Mouse (Mus musculus) hindbrain, embryonic 15.5 days (tissue): ENCODE results near the gene Mrpl33. TPM values are rescaled to one million over a fixed set of nuclear protein-coding genes. Genes with fewer than 3 reads are reported as not detected.
"Not testable (repeated sequence)": the region's sequence is repeated elsewhere in the genome, so short reads cannot be mapped to it uniquely, and the experiment has no call there.

ENCODE experiments used
- ATAC-seq: fragments of 200-750 bp; cut with Nextera tagmentation; 2 replicates; pipeline ENCODE4 v1.8.0; 2017; ENCODE audit warnings: low read depth, moderate number of reproducible peaks, moderate TSS enrichment; ENCODE audit not compliant: low FRiP score
- H3K27ac ChIP-seq: fragments of 300-500 bp; sonication (generic); replicated peaks from 2 replicates; pipeline ENCODE4 v1.5.1; 2015; ENCODE audit warnings: mild to moderate bottlenecking, inconsistent platforms
- H3K27me3 ChIP-seq: fragments of 300-500 bp; sonication (generic); 2 replicates; pipeline ENCODE4 v1.6.1; 2015; ENCODE audit warnings: control low read depth, inconsistent platforms
- H3K36me3 ChIP-seq: fragments of 300-500 bp; sonication (generic); 2 replicates; pipeline ENCODE4 v1.6.1; 2015; ENCODE audit warnings: control low read depth, inconsistent platforms
- H3K4me1 ChIP-seq: fragments of 300-500 bp; sonication (generic); replicated peaks from 2 replicates; pipeline ENCODE4 v1.6.1; 2015; ENCODE audit warnings: control low read depth, inconsistent platforms
- H3K4me2 ChIP-seq: fragments of 300-500 bp; sonication (generic); 2 replicates; pipeline ENCODE4 v1.6.1; 2015; ENCODE audit warnings: moderate library complexity, mild to moderate bottlenecking, inconsistent platforms
- H3K4me3 ChIP-seq: fragments of 300-500 bp; sonication (generic); 2 replicates; pipeline ENCODE4 v1.5.1; 2015; ENCODE audit warnings: mild to moderate bottlenecking, inconsistent platforms
- H3K9ac ChIP-seq: fragments of 300-500 bp; sonication (generic); 2 replicates; pipeline ENCODE4 v1.6.1; 2015; ENCODE audit warnings: inconsistent platforms
- H3K9me3 ChIP-seq: fragments of 300-500 bp; sonication (generic); 2 replicates; pipeline ENCODE4 v1.6.1; 2016; ENCODE audit warnings: control low read depth, inconsistent platforms
- WGBS: fragments of 180-500 bp; shearing (Covaris S2); methylation state at CpG from one replicate; pipeline ENCODE4 v1.1.7; 2015; 5-methylcytosine and 5-hydroxymethylcytosine counted together
- polyA plus RNA-seq: library from polyadenylated mRNA; unstranded; fragments of >200 nt; fragmentation: Nextera tagmentation; extraction: Ambion mirVana; gene quantifications from 2 replicates; pipeline ENCODE4 v1.2.1, GENCODE M21; 2015

The Mrpl33 gene
- polyA plus RNA-seq, 1 experiment from 2014 or later: 213 TPM

DNA sequence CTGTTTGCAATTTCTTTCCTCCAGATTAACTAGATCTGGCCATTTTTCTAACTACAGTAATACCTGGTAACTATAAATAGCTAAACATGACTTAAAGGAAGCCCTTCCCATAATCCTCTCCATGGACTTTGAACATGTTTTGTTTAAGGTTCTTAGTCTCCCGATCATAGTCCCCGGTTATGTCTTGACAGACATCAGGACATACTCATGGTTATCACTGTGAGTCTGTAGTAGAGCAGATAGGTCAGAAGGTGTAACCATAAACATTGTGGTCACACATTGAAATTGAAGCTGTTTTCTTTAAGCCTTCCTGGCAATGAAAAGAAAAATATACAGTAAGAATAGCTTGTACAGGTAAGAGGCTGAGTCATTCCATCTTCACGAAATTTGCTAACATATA, 23.0 kb upstream of the Mrpl33 start:
- no peaks in the 10 kb centered on the region for H3K27me3 ChIP-seq
- no peak overlapping the region for H3K9ac ChIP-seq
- H3K4me2 ChIP-seq: no peak overlapping the region
- ATAC-seq: no peak
- no peaks in the 10 kb centered on the region for H3K36me3 ChIP-seq
- peaks cover 7% of the 10 kb centered on the region for H3K4me1 ChIP-seq
- H3K4me3 ChIP-seq: no peak overlapping the region
- H3K27ac ChIP-seq: no peak overlapping the region
- 99% methylated on average over 3 of the region's 3 CpGs for WGBS
- H3K9me3 ChIP-seq: no peaks in the 10 kb centered on the region

DNA sequence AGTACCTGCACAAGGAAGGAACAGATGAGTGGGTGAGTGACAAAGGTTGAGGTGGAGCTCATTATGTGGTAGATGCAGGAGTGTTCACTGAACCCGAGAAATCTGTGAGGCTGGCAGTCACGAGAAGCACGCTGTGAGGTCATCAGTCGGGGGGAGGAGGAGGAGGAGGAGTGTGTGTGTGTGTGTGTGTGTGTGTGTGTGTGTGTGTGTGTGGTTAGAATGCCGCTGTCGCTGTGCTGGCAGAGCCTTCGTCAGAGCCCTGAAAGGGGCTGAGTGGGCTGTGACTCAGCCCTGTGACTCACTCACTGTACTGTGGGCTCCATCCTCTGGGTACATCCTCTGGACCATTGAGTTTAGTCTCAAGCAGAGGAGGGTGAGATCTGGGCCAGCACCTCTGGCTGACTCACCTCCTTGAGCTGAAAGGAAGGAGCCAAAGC, 20.2 kb upstream of the Mrpl33 start:
- no peak overlapping the region for H3K4me3 ChIP-seq

DNA sequence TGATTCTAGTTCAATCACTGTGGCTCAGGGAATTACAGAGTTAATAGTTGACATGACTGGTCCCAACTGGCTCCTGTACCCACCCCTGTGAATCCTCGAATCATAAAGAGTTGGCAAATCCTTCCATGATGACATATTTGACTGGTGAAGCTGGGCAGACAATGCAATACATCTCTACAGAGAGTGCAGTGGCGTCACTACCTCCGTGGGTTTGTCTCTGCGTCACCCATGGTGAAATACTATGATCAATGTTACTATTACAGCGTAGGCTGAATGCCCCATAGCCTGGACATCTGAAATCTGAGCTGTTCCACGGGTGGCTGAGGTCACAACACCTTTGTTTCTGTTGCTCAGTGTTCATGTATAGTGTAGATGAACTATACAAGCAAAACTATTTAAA, 15.5 kb upstream of the Mrpl33 start:
- Histone ChIP-seq H3K27ac (no peak overlapping the region), H3K9ac (no peak overlapping the region), H3K27me3 (no peaks in the 10 kb centered on the region), H3K4me2 (no peak overlapping the region), H3K36me3 (no peaks in the 10 kb centered on the region), H3K4me3 (no peak overlapping the region), H3K4me1 (no peaks in the 10 kb centered on the region), H3K9me3 (no peaks in the 10 kb centered on the region)
- no peak for ATAC-seq
- 81% methylated on average over 6 of the region's 6 CpGs for WGBS

More for the DNA sequence above, 20.2 kb upstream of the Mrpl33 start:
- Histone ChIP-seq H3K27ac (no peak overlapping the region), H3K9me3 (no peaks in the 10 kb centered on the region), H3K27me3 (no peaks in the 10 kb centered on the region), H3K4me1 (no peaks in the 10 kb centered on the region), H3K36me3 (no peaks in the 10 kb centered on the region), H3K9ac (no peak overlapping the region), H3K4me2 (no peak overlapping the region)
- WGBS: 48% methylated on average over 7 of the region's 7 CpGs
- ATAC-seq: peak; percentile 30; the same call in 1 of the 2 replicates

DNA sequence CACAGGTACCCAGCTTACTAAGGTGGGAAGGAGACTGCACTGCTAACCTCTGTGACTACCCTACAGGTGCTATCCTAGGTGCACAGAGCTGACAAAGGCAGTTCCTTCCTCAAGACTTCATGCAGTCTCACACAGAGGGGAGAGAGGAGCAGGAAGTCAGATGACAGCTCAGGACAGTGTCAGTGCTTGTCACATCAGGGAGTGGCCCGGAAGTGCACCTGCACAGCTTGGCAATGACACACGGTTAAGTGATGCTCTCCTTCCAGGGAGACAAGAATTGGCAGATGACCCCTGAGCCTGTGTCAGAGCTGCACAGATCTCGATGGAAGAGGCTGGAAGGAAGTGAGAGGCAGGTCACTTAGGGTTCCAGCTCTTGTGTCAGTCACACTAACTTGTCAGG, 14.8 kb upstream of the Mrpl33 start:
- Histone ChIP-seq H3K27me3 (no peaks in the 10 kb centered on the region), H3K9me3 (no peaks in the 10 kb centered on the region), H3K4me1 (no peaks in the 10 kb centered on the region), H3K27ac (no peak overlapping the region), H3K36me3 (no peaks in the 10 kb centered on the region), H3K4me2 (no peak overlapping the region), H3K4me3 (no peak overlapping the region), H3K9ac (no peak overlapping the region)
- no peak for ATAC-seq
- WGBS: 77% methylated on average over 3 of the region's 3 CpGs

DNA sequence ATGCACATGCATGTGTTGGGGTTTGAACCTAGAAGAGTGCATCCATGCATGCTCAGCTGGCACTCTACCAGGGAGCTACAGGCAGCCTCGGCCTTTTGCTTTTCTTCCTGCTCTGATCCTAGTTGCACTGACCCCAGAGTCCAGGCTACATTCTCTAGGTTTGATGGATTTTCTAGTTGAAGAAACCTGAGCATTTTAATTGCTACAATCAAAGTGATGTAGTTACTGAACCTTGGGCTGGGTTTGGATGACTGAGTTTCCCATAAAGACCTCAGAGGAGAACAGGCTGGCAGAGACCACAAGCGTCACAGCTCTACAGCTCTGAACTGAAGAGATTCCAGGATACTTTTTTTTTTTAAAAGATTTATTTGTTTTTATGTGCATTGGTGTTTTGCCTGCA, 13.5 kb upstream of the Mrpl33 start:
- Histone ChIP-seq H3K4me1 (no peaks in the 10 kb centered on the region), H3K9ac (no peak overlapping the region), H3K27me3 (no peaks in the 10 kb centered on the region), H3K36me3 (no peaks in the 10 kb centered on the region), H3K27ac (no peak overlapping the region), H3K4me2 (no peak overlapping the region), H3K9me3 (no peaks in the 10 kb centered on the region), H3K4me3 (no peak overlapping the region)
- WGBS: 82% methylated on average over 2 of the region's 2 CpGs
- no peak for ATAC-seq

DNA sequence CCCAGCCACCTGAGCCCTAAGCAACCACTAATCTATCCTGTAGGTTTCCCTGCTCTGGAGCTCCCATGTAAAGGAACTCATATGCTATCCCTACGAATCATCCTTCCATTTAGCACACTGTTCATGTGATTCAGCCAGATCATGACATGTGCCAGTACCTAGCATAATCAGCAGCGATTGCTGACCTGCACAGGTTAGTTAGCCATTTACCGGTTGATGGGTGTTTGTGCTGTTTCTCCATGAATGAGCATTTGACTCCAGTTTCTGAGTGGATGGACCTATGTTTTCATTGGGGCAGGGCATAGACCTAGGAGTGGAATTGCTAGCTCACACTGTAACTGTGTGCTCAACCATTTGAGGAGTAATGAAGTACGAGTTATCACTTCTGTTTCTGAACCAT, 11.2 kb upstream of the Mrpl33 start:
- 94% methylated on average over 4 of the region's 4 CpGs for WGBS
- H3K4me1 ChIP-seq: 0 out of 2 replicates have a peak, but pooled peaks cover 5% of the 10 kb centered on the region
- no peak overlapping the region for H3K4me3 ChIP-seq
- no peak overlapping the region for H3K27ac ChIP-seq
- no peaks in the 10 kb centered on the region for H3K9me3 ChIP-seq
- H3K36me3 ChIP-seq: no peaks in the 10 kb centered on the region
- no peak for ATAC-seq
- H3K9ac ChIP-seq: no peak overlapping the region
- no peak overlapping the region for H3K4me2 ChIP-seq
- H3K27me3 ChIP-seq: no peaks in the 10 kb centered on the region

DNA sequence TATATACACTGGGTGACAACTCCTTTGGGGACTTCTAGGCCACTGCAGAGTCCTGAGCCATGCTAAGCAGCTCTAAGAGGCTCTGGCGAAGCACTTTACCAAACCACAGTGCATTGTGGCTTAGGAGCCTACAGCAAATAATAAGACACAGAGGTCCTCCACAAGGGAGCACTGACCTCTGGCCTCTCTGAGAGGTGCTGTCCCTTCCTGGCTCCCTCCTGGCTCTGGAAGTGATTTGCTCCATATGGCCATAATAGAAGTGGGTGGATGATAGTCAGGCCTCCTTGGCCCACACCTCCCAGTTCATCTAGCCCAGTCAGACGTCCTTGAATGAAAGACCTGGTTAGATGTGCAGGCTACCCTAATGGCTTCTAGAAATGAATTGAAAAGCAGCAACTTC, 8.7 kb upstream of the Mrpl33 start:
- H3K4me3 ChIP-seq: no peak overlapping the region
- no peaks in the 10 kb centered on the region for H3K9me3 ChIP-seq
- no peaks in the 10 kb centered on the region for H3K36me3 ChIP-seq
- WGBS: 77% methylated on average over 2 of the region's 2 CpGs
- no peak overlapping the region for H3K9ac ChIP-seq
- ATAC-seq: no peak
- no peak overlapping the region for H3K4me2 ChIP-seq
- no peaks in the 10 kb centered on the region for H3K27me3 ChIP-seq
- H3K4me1 ChIP-seq: 0 out of 2 replicates have a peak, but pooled peaks cover 5% of the 10 kb centered on the region
- no peak overlapping the region for H3K27ac ChIP-seq

DNA sequence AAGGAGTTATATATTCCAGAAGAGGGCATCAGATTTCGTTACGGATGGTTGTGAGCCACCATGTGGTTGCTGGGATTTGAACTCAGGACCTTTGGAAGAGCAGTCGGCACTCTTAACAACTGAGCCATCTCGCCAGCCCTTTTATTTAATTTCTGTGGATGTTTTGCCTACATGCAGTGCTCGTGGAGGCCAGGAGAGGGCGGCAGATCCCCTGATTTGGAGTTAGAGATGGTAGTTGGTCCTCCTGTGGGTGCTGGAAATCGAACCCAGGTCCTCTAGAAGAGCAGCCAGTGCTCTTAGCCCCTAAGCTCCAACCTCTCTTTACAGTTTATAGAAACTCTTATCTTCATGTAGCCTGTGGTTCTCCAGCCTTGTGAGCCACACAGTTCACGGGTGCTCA, 8.1 kb upstream of the Mrpl33 start:
- ATAC-seq, H3K4me2 ChIP-seq, H3K9me3 ChIP-seq, H3K4me1 ChIP-seq, H3K27me3 ChIP-seq, H3K36me3 ChIP-seq, H3K4me3 ChIP-seq, H3K27ac ChIP-seq, H3K9ac ChIP-seq: not testable (repeated sequence)
- WGBS: 86% methylated on average over 8 of the region's 8 CpGs

DNA sequence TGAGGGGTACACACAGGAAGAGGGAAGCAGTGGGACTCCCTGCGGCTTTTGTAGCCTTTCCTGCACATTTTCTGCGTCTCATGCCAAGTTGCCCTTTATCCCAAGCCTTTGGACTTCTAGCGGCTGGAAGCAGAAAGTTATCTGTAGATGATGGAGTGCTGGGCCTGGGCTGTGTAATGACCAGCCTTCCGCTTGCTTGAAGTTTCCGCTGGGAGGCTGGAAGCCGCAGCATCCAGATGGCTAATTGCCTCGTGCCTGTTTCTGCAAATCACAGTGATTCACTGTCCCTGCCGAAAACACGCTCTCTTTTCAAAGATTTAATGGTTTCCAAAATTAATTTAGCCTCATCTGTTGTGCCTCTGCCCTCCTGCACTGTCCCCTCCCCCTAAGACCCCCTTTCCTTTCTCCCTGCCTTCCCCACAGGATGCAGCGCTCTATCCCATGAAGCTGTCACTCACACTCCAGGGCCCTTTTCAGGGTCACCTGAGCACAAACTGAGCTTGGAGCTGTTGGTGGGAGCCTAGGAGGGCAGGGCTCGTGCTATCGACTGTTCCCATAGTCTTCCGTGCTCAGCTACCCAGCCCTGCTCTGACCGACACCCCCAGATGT, 6.9 kb upstream of the Mrpl33 start:
- no peaks in the 10 kb centered on the region for H3K9me3 ChIP-seq
- H3K27ac ChIP-seq: no peak overlapping the region
- 62% methylated on average over 14 of the region's 14 CpGs for WGBS
- 0 out of 2 replicates have a peak, but pooled peaks cover 5% of the 10 kb centered on the region for H3K4me1 ChIP-seq
- no peak overlapping the region for H3K9ac ChIP-seq
- H3K4me3 ChIP-seq: no peak overlapping the region
- H3K4me2 ChIP-seq: no peak overlapping the region
- H3K27me3 ChIP-seq: no peaks in the 10 kb centered on the region
- 0 out of 2 replicates have a peak, but pooled peaks have one; percentile 42 for ATAC-seq
- H3K36me3 ChIP-seq: no peaks in the 10 kb centered on the region

DNA sequence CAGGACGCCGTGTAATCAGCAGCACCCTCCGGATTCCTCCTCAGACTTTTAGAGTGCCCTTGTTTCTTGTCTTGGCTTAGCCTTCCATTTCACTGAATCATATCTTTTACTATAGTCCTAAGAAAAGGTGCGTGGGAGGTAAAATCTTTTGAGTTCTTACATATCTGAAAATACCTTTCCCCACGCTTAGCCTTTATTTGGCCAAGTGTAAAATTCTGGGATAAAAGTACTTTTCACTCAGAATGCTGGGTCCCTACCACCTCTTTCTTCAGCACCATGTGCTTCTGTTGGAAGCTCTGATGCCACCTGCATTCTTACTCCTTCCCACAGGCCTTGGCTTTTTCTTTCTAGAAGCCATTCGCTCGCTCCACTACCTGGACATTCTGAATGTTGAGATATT, 5.6 kb upstream of the Mrpl33 start:
- no peak for ATAC-seq
- Histone ChIP-seq H3K9me3 (no peaks in the 10 kb centered on the region), H3K36me3 (no peaks in the 10 kb centered on the region), H3K4me2 (no peak overlapping the region), H3K9ac (no peak overlapping the region), H3K4me1 (0 out of 2 replicates have a peak, but pooled peaks cover 5% of the 10 kb centered on the region), H3K27me3 (no peaks in the 10 kb centered on the region; the same call in 1 of the 2 replicates), H3K27ac (no peak overlapping the region), H3K4me3 (no peak overlapping the region)
- 91% methylated on average over 7 of the region's 7 CpGs for WGBS

DNA sequence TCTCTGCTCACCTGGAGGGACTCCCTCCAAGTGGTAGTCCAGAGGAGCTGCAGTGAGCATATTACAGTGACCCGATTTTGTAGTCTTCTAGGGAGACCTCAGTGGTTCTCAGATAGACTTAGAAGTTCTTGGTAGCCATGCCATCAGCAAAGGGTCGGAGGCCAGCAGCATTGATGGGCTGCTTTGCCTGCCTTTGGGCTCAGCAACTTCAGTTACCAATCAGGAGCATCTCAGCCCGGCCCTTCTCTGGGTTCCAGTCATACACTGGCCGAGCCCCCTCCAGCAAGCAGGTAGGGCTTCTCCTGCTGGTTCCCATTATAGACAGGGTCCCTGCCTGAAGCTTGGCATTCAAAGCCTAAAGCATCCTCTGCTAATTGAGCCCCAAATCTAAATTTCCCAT, 867 bp upstream of the Mrpl33 start:
- WGBS: 56% methylated on average over 4 of the region's 4 CpGs
- Histone ChIP-seq H3K4me1 (peaks cover 9% of the 10 kb centered on the region), H3K4me2 (peak overlapping the region; percentile 66), H3K9me3 (no peaks in the 10 kb centered on the region), H3K36me3 (no peaks in the 10 kb centered on the region), H3K27ac (no peak overlapping the region), H3K4me3 (no peak overlapping the region), H3K27me3 (no peaks in the 10 kb centered on the region; the same call in 1 of the 2 replicates), H3K9ac (no peak overlapping the region)
- ATAC-seq: no peak

DNA sequence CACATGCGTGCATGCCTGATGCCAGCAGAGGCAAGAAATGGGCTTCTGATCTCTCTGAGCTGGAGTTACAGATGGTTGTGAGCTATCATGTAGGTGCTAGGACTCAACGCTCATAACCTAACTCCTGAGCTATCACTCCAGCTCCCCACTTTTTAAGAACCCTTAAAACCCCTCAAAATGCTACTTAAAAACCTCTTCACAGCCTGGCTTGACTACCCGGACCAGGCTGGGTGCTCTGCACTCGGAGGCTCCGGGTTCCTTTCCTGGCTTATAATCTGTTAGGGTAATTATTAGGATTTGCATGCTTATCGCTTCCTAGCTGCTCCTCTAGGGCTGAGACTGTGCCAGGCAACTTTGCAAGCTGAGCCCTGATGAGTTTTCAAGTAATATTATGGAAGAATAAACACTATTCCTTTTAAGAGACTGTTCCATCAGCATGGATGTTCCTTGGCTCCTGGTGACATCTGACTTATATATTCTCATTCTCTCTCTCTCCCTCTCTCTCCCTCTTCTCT, 752 bp downstream of the Mrpl33 start:
- Histone ChIP-seq H3K9ac (no peak overlapping the region), H3K4me2 (peak overlapping the region; percentile 66)

DNA sequence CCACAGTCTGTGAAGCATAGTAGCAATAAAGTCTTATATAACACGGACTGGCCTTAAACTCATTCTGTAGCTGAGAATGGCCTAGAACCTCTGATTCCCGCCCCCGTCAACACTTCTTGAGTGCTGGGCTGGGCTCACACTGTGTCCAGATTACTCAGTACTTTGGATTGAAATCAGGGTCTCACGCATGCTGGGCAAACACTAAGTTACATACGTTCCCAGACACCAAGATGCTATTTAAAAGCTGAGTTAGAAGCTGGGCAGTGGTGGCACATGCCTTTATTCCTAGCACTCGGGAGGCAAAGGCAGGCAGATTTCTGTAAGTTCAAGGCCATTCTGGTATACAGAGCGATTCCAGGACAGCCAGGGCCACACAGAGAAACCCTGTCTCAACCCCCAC, 1.4 kb downstream of the Mrpl33 start:
- Histone ChIP-seq H3K9me3 (no peaks in the 10 kb centered on the region), H3K4me2 (no peak overlapping the region), H3K27me3 (no peaks in the 10 kb centered on the region; the same call in 1 of the 2 replicates), H3K4me1 (peaks cover 9% of the 10 kb centered on the region), H3K4me3 (no peak overlapping the region), H3K27ac (no peak overlapping the region), H3K9ac (no peak overlapping the region), H3K36me3 (no peaks in the 10 kb centered on the region)
- ATAC-seq: no peak
- 86% methylated on average over 7 of the region's 7 CpGs for WGBS

More for the DNA sequence above, 752 bp downstream of the Mrpl33 start:
- no peak overlapping the region for H3K27ac ChIP-seq
- no peaks in the 10 kb centered on the region for H3K36me3 ChIP-seq
- H3K9me3 ChIP-seq: no peaks in the 10 kb centered on the region
- peaks cover 9% of the 10 kb centered on the region for H3K4me1 ChIP-seq
- no peak overlapping the region; the same call in 1 of the 2 replicates for H3K4me3 ChIP-seq
- WGBS: 74% methylated on average over 6 of the region's 6 CpGs
- no peaks in the 10 kb centered on the region; the same call in 1 of the 2 replicates for H3K27me3 ChIP-seq
- no peak for ATAC-seq
